Mouse (Mus musculus): Measurements from ENCODE around the gene Kndc1. TPM values are rescaled to one million over a fixed set of nuclear protein-coding genes. Genes with fewer than 3 reads are reported as not detected.
A peak's percentile ranks its signal among the peaks of the same experiment; 100 is the strongest.

The Kndc1 gene
- polyA plus RNA-seq, 2 experiments: 0.01 TPM; not detected in 1

GRCm38 (mm10) chr7:139937810-139938209 is 43.3 kb downstream of the Kndc1 start:
- ATAC-seq (ENCODE audit: insufficient read depth) (no peak), DNase-seq (ENCODE audit: low read depth in 3 of 3, low spot score in 3 of 3) (no peak)
- Histone ChIP-seq H3K36me3 (replicated peaks; ENCODE audit: control insufficient read depth, insufficient read depth, low read depth) (no peaks in the 10 kb centered on the region), H3K4me1 (replicated peaks; ENCODE audit: control insufficient read depth in 2 of 2, insufficient read depth in 2 of 2, low read length in 1 of 2) (no peaks in the 10 kb centered on the region), H3K9ac (replicated peaks) (no peak overlapping the region), H3K4me2 (ENCODE audit: low read depth) (no peak overlapping the region), H3K27me3 (ENCODE audit: control insufficient read depth, insufficient read depth, low read length) (peaks cover 14% of the 10 kb centered on the region), H3K9me3 (ENCODE audit: control insufficient read depth, low read length) (no peaks in the 10 kb centered on the region), H3K27ac (no peak overlapping the region), H3K4me3 (ENCODE audit: insufficient read depth in 1 of 2, low read depth in 2 of 2, low read length in 2 of 2) (no peak overlapping the region)
- no peak for TF ChIP-seq EP300 (IDR thresholded peaks at IDR 0.05; ENCODE audit: low read depth)
- no peak for TF ChIP-seq CTCF (IDR thresholded peaks at IDR 0.05; ENCODE audit: low read depth)
- WGBS (ENCODE audit: insufficient replicate concordance): 48% methylated on average over 5 of the region's 5 CpGs

- peaks cover 43% of the 10 kb centered on the region for H3K27me3 ChIP-seq (ENCODE audit: control insufficient read depth, insufficient read depth, low read length)
- no peak for TF ChIP-seq CTCF (IDR thresholded peaks at IDR 0.05; ENCODE audit: low read depth)
- H3K9ac ChIP-seq (replicated peaks): no peak overlapping the region
- no peak overlapping the region for H3K4me3 ChIP-seq (ENCODE audit: insufficient read depth in 1 of 2, low read depth in 2 of 2, low read length in 2 of 2)
- no peaks in the 10 kb centered on the region for H3K36me3 ChIP-seq (replicated peaks; ENCODE audit: control insufficient read depth, insufficient read depth, low read depth)
- H3K27ac ChIP-seq: no peak overlapping the region
- ATAC-seq (ENCODE audit: insufficient read depth): no peak
- no peaks in the 10 kb centered on the region for H3K4me1 ChIP-seq (replicated peaks; ENCODE audit: control insufficient read depth in 2 of 2, insufficient read depth in 2 of 2, low read length in 1 of 2)
- DNase-seq (ENCODE audit: low read depth in 3 of 3, low spot score in 3 of 3): no peak
- H3K4me2 ChIP-seq (ENCODE audit: low read depth): no peak overlapping the region
- no peaks in the 10 kb centered on the region for H3K9me3 ChIP-seq (ENCODE audit: control insufficient read depth, low read length)
- 53% methylated on average over 16 of the region's 16 CpGs for WGBS (ENCODE audit: insufficient replicate concordance)
These were observed 46.1 kb downstream of the Kndc1 start for GRCm38 (mm10) chr7:139940476-139941209.

DNA sequence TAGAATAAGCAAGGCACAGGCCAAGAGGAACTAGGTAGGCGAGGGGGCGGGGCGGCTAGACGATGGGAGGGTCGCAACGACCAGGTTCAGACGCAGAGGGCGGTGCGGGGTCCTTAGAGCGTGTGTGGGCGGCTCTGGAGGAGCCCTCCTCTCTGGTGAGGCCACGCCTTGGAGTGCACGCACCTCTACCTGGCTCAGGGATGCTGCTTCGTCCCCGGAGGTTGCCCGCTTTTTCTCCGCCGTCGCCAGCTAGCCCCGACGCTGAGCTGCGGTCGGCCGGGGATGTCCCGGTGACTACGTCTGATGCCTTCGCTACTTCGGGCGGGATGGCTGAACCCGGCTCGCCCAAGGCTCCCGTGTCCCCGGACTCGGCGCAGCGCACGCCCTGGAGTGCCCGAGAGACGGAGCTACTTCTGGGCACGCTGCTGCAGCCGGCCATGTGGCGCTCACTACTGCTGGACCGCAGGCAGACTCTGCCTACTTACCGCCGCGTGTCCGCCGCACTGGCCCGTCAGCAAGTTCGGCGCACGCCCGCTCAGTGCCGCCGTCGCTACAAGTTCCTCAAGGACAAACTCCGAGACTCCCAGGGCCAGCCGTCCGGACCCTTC is 49.3 kb downstream of the Kndc1 start, which contains the start of gene Utf1:
Gene Utf1, plus strand, starts transcription at position 116 of the 608 bp plus-strand sequence.
- H3K9ac ChIP-seq (replicated peaks): no peak within 1 kb of the TSS
- H3K9me3 ChIP-seq (ENCODE audit: control insufficient read depth, low read length): no peaks in the 10 kb centered on the region
- no peak for DNase-seq (ENCODE audit: low read depth in 3 of 3, low spot score in 3 of 3)
- peak within 1 kb of the TSS; percentile 23; the same call in 1 of the 2 replicates for H3K4me2 ChIP-seq (ENCODE audit: low read depth)
- no peak within 1 kb of the TSS for H3K27ac ChIP-seq
- H3K4me3 ChIP-seq (ENCODE audit: insufficient read depth in 1 of 2, low read depth in 2 of 2, low read length in 2 of 2): no peak within 1 kb of the TSS; a peak in 1 of 4 replicates
- H3K27me3 ChIP-seq (ENCODE audit: control insufficient read depth, insufficient read depth, low read length): peaks cover 50% of the 10 kb centered on the region
- H3K36me3 ChIP-seq (replicated peaks; ENCODE audit: control insufficient read depth, insufficient read depth, low read depth): no peaks in the 10 kb centered on the region
- TF ChIP-seq EP300 (IDR thresholded peaks at IDR 0.05; ENCODE audit: low read depth): no peak
- TF ChIP-seq CTCF (IDR thresholded peaks at IDR 0.05; ENCODE audit: low read depth): no peak
- H3K4me1 ChIP-seq (replicated peaks; ENCODE audit: control insufficient read depth in 2 of 2, insufficient read depth in 2 of 2, low read length in 1 of 2): no peaks in the 10 kb centered on the region
- WGBS (ENCODE audit: insufficient replicate concordance): 2% methylated on average over 59 of the region's 59 CpGs
- ATAC-seq (ENCODE audit: insufficient read depth): no peak

DNA sequence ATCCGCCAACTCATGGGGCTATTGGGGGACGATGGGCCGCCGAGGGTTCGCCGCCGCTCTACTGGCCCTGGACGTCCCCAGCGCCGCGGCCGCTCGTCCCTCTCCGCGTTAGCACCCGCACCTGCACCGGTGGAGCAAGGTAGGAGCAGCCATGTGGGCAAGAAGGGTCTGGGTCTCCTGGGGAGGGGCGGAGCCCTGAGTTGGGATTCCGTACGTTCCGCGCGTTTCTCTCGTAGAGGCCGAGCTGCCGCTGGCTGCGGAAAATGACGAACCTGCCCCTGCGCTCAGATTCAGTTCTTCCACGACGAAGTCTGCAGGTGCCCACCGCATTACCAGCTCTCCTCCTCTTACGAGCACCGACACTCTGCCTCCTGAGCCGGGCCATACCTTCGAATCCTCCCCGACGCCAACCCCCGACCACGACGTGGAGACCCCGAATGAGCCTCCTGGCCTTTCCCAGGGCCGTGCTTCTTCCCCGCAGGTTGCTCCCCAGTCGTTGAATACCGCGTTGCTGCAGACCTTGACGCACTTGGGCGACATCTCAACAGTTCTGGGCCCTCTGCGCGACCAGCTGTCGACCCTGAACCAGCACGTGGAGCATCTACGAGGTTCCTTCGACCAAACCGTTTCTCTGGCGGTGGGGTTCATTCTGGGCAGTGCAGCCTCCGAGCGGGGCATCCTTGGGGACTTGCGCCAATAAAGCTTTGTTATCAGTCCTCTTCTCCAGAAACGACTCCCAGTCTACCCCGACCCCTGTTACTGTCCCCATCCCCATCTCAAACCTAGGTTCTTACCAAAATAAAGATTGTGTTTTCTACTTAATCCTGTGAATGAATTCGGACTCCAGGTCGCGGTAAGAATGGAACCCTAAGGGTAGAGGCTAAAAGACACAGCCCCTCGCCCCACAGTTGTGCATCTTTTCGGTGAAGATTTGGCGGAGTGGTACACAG is 50.1 kb downstream of the Kndc1 start:
- Histone ChIP-seq H3K36me3 (replicated peaks; ENCODE audit: control insufficient read depth, insufficient read depth, low read depth) (no peaks in the 10 kb centered on the region), H3K4me2 (ENCODE audit: low read depth) (peak overlapping the region; percentile 23; the same call in 1 of the 2 replicates), H3K27ac (no peak overlapping the region), H3K9me3 (ENCODE audit: control insufficient read depth, low read length) (no peaks in the 10 kb centered on the region), H3K4me3 (ENCODE audit: insufficient read depth in 1 of 2, low read depth in 2 of 2, low read length in 2 of 2) (no peak overlapping the region; a peak in 1 of 4 replicates), H3K4me1 (replicated peaks; ENCODE audit: control insufficient read depth in 2 of 2, insufficient read depth in 2 of 2, low read length in 1 of 2) (peaks cover 0 to under 1% of the 10 kb centered on the region in 2 experiments; a peak in 3 of 4 replicates), H3K27me3 (ENCODE audit: control insufficient read depth, insufficient read depth, low read length) (peaks cover 50% of the 10 kb centered on the region), H3K9ac (replicated peaks) (no peak overlapping the region)
- ATAC-seq (ENCODE audit: insufficient read depth) (no peak), DNase-seq (ENCODE audit: low read depth in 3 of 3, low spot score in 3 of 3) (no peak)
- TF ChIP-seq EP300 (IDR thresholded peaks at IDR 0.05; ENCODE audit: low read depth) (no peak), CTCF (IDR thresholded peaks at IDR 0.05; ENCODE audit: low read depth) (no peak)
- 4% methylated on average over 68 of the region's 68 CpGs for WGBS (ENCODE audit: insufficient replicate concordance)

Measured in liver, embryonic 14.5 days (tissue).